Mouse (Mus musculus): ENCODE measurements at regions not wholly inside any gene's neighbourhood (a gene's known extent, or its start where the extent isn't known, plus 50 kb on each side); places are given as distances from the start of the nearest gene placed in this dataset.

GRCm38 (mm10) chr12:107759911-107760310 is 243.5 kb downstream of the Bcl11b start:
- DNase-seq (ENCODE audit: low spot score): no peak

GRCm38 (mm10) chr12:107762140-107762539 is 241.3 kb downstream of the Bcl11b start:
- no peak for DNase-seq (ENCODE audit: low spot score)

- no peak for DNase-seq (ENCODE audit: low spot score)
Measured at GRCm38 (mm10) chr12:107769801-107770515, 233.4 kb downstream of the Bcl11b start.

- DNase-seq (ENCODE audit: low spot score): no peak
Measured at GRCm38 (mm10) chr12:107770516-107770836, 232.9 kb downstream of the Bcl11b start.

- DNase-seq (ENCODE audit: low spot score): no peak
Measured at GRCm38 (mm10) chr12:107771325-107771724, 232.1 kb downstream of the Bcl11b start.

- DNase-seq (ENCODE audit: low spot score): no peak
Measured at GRCm38 (mm10) chr12:107771809-107772208, 231.6 kb downstream of the Bcl11b start.

- DNase-seq (ENCODE audit: low spot score): no peak
Measured at GRCm38 (mm10) chr12:107778046-107778445, 225.4 kb downstream of the Bcl11b start.

GRCm38 (mm10) chr12:107779306-107780057 is 223.9 kb downstream of the Bcl11b start:
- DNase-seq (ENCODE audit: low spot score): no peak

- no peak for DNase-seq (ENCODE audit: low spot score)
Measured at GRCm38 (mm10) chr12:107782147-107782546, 221.3 kb downstream of the Bcl11b start.

GRCm38 (mm10) chr12:107783831-107784230 is 219.6 kb downstream of the Bcl11b start:
- DNase-seq (ENCODE audit: low spot score): no peak

GRCm38 (mm10) chr12:107789818-107790217 is 213.6 kb downstream of the Bcl11b start:
- no peak for DNase-seq (ENCODE audit: low spot score)

- no peak for DNase-seq (ENCODE audit: low spot score)
Measured at GRCm38 (mm10) chr12:107800296-107800695, 203.1 kb downstream of the Bcl11b start.

- no peak for DNase-seq (ENCODE audit: low spot score)
Measured at GRCm38 (mm10) chr12:107807634-107808033, 195.8 kb downstream of the Bcl11b start.

GRCm38 (mm10) chr12:107808158-107808715 is 195.2 kb downstream of the Bcl11b start:
- no peak for DNase-seq (ENCODE audit: low spot score)

- no peak for DNase-seq (ENCODE audit: low spot score)
Measured at GRCm38 (mm10) chr12:107811231-107811630, 192.2 kb downstream of the Bcl11b start.

- DNase-seq (ENCODE audit: low spot score): no peak
Measured at GRCm38 (mm10) chr12:107812549-107813335, 190.7 kb downstream of the Bcl11b start.

GRCm38 (mm10) chr12:107814926-107815325 is 188.5 kb downstream of the Bcl11b start:
- DNase-seq (ENCODE audit: low spot score): no peak

- no peak for DNase-seq (ENCODE audit: low spot score)
Measured at GRCm38 (mm10) chr12:107823768-107824394, 179.5 kb downstream of the Bcl11b start.

- no peak for DNase-seq (ENCODE audit: low spot score)
Measured at GRCm38 (mm10) chr12:107825921-107826320, 177.5 kb downstream of the Bcl11b start.

- no peak for DNase-seq (ENCODE audit: low spot score)
Measured at GRCm38 (mm10) chr12:107831400-107832128, 171.8 kb downstream of the Bcl11b start.

- DNase-seq (ENCODE audit: low spot score): no peak
Measured at GRCm38 (mm10) chr12:107833001-107833400, 170.4 kb downstream of the Bcl11b start.
